Mouse (Mus musculus) layer of hippocampus, adult 11-12 months (tissue): ENCODE results near the gene Trpc4ap.
A peak's percentile ranks its signal among the peaks of the same experiment; 100 is the strongest.
"Not testable (repeated sequence)": the region's sequence is repeated elsewhere in the genome, so short reads cannot be mapped to it uniquely, and the experiment has no call there.

Experiments used
- DNase-seq: peaks from one replicate; pipeline ENCODE4 v3.0.0; 2022; ENCODE audit warnings: low spot score

The Trpc4ap gene

DNA sequence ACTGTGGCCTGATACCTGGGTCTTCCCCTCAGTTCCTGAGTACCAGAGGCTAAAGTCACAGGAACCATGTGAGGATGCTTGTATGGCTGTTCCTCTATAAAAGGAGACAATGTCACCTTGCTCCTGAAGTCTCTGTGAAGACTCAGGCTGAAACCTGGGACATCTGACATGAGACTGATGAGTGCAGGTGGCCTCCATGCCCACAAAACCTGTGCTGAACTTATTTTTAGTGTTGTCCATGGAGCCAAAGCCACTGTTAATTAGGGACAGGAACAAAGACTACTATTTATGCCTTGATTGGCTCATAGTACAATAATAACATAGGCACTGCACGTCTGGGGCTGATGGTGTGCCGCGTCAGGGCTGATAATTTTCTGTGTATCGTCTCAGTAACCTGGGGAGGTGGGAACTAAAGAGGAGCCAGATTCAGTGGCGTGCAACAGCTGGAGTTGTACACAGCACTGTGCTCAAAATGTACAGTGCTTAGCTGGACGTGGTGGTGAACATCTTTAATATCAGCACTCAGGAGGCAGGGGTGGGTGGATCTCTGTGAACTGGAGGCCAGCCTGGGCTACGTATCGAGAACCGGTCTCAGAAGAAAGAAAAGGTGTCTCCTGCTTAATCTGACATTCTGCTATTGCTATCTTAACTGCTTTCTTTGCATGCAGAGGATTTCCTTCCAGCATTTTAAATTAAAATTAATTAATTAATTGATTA lies 80.2 kb downstream of the Trpc4ap start:
- DNase-seq = no peak

DNA sequence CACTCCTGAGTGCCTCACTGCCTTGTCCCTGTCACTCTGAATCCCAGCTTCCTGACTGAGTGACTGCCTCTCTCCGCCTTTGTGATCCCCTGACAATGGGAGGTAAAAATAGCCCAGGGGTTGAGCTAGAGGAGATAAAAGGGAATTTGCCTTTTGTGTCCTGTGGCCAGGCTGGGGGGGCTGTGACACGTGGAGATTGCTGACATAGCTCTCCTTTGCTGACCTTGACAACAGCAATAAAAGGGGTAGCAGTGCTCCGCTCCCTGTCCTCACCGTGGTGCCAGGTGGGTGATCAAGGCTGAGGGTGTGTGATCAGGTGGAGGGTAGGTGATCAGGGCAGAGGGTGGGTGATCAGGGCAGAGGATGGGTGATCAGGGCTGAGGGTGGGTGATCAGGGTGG lies 81.2 kb downstream of the Trpc4ap start, which contains the start of gene Myh7b:
Myh7b (plus strand) TSS at position 235 of the 400 bp plus-strand sequence.
- no peak for DNase-seq

DNA sequence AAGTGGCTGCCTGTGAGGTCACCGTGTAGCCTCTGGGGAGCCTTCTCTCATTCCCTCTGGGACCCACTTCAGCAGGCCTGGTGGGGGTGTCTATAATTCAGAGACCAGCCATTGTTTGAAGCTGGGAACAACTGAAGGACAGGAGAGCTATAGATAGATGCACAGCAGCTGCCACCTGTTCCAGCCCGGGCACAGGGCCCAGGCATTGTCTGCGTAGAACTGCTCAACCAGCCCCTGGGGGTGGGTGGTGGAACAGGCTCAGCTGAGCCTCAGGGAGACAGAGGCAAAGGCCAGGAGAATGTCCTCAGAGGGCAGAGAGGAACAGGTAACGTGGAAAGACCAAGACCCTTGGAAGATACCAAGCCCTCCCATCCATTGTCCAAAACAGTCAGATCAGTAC lies 85.8 kb downstream of the Trpc4ap start:
- DNase-seq = peak; percentile 78

DNA sequence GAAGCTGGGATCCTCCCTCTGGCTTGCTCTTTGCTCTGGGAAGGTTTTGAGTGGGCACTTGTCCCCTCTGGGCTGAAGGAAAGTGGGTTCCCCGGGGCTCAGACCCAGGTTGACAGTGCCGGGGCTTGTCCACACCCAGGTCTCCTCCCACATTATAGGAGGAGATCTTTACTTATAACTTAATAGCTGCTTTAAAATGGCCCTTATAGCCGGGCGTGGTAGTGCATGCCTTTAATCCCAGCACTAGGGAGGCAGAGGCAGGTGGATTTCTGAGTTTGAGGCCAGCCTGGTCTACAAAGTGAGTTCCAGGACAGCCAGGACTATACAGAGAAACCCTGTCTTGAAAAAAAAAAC lies 87.0 kb downstream of the Trpc4ap start:
- not testable (repeated sequence) for DNase-seq

DNA sequence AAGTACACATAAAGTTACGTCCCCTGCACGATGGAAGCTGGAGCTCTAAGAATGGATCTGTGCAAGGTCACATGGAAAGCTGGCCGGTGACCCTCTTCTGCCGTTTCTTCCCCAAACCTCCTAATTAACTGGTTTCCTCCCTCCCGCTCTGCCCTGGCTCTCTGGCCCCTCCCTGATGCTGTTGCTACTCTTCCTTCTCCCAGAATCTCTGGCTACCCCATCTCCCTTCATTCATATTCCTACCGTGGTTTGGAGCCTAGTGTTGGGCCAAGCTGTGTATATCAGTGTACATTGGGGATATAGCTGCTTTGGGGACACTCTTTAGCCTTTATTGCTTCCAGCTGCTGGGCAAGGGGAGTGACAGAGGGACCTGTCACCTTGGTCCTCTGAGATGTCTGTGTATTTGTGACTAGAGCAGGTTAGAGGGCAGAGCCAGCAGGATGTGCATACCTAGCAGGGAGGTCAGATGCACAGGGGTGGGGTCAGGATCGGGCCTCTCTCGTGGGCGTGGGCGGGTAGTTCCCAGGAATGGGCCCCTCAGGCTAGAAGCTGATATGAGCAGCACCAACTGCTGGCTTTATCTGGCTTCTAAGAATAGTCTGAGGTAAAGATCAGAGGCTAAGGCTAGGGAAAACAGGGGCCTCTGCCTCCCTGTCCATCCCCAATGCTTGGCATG lies 87.5 kb downstream of the Trpc4ap start:
- DNase-seq = no peak

DNA sequence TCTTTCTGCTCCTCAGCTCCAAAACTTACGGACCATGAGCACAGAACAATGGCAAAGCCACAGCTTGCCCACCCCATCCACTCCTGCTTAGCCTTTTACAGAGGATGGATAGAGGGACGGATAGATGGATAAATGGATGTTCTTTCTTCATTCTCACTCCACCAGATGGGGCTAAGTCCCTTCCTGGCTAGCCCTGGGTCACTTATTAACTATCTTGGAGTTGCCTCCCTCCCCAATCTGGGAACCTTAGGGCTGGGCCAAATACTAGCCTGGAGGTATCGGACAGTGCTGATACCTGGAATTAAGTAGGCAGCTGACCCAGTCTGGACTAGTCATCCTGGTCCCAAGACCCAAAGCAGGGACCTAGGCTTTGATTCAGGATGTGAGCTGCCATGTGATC lies 88.5 kb downstream of the Trpc4ap start:
- DNase-seq = no peak

DNA sequence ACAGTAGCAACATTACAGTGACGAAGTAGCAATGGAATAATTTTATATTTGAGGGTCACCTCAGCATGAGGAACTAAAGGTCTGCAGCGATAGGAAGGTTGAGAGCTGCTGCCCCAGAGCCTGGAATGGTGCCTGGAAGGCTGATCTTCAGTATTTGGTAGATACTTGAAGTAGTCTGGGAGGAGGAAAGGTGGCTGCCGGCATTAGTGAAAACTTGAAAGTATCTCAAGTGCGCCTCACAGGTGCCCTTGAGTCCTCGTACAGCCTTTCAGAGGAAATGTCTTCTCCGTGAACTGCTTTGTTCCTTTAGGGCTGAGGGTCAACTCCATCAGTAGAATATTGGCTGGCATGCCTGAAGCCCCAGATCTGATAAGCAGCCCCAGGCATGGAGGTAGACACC lies 96.7 kb downstream of the Trpc4ap start:
- DNase-seq = no peak

DNA sequence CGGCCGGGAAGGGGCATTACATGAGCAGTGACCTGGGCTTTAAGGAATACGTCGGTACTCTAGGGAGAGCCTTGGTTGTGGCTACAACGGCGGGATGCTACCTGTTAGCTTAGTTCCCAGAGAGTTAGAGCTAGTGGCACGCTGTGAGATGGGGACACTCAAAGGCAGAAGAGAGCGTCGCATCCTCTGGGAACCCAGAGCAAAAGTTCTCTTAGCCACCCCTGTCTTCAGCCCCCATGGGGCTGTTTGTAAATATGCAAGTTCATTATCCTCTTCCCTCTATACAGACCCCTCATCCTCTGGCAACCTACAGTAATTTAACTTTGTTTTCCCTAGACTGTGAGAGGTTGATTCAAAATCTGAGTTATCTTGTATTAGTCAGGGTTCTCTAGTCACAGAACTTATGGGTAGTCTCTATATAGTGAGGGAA lies 99.3 kb downstream of the Trpc4ap start:
- no peak for DNase-seq

DNA sequence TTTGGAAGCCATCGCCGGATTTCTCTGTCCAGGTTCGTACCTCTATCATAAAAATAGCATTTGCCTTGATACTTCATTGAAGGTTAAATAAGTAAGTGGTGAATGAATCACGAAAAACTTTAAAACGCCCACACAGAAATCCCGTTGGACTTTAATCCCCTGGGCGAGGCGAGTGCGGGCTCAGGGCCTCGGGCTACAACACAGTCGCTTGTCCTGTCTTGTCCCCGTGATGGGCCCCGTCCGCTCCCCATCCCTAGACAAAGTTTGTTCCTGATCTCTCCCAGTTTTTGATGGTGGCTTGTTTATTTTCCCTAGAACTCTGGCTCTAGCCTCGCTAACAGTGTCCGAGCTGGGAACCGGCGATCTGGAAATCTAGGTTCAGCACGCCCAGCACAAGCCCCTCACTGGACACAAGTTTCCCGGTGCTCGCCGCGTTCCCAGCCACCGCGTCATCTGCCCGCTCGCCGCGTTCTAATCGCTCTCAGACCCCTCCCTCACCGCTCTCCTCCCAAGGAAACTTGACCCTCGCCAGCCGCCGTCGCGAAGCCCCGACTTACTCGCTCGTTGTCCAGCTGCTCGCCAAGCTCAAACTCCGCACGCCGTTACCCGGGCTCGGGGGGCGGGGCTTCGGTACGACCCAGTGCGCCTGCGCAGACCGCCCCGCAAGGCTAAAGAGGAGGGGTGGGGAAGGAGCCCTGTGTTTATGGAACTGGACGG lies 99.9 kb downstream of the Trpc4ap start, which contains the start of gene Gss:
Gss (minus strand) TSS at position 674 of the 717 bp plus-strand sequence.
- DNase-seq = peak; percentile 98

DNA sequence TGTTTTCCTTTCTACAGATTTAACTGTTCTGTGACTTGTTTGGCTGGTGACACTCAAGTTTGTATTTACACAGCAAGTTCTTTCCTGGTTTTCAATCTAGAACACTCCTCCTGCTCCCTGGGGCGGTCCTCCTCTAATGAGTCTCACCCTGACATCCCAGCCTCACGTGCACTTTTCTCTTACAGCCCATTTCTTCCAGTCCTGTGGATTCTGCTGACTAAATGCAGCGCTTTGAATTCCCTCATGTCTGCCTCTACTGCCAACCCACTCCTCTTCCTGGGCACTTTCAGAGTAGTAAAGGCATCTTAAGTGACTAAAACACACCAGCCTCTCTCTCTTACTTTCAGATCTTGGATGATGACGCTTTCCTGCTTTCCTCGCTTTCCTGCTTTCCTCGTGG lies 100.5 kb downstream of the Trpc4ap start:
- no peak for DNase-seq

DNA sequence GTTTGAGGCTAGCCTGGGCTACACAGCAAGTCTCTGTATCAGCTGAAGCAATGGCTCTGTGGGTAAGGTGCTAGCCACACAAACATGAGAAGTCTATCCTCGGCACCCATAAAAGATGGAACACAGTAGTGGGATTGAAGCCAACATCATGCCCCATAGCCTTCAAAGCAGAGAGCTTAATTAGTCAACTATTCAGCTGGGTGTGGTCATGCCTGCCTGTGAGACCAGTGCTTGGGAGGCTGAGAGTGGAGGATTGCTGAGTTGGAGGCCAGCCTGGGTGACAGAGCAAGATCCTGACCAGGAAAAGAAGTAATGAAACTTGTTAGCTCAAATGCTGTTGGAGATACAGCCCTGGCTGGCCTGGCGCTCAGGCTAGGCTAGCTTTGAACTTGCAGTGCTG lies 101.3 kb downstream of the Trpc4ap start:
- DNase-seq = no peak

DNA sequence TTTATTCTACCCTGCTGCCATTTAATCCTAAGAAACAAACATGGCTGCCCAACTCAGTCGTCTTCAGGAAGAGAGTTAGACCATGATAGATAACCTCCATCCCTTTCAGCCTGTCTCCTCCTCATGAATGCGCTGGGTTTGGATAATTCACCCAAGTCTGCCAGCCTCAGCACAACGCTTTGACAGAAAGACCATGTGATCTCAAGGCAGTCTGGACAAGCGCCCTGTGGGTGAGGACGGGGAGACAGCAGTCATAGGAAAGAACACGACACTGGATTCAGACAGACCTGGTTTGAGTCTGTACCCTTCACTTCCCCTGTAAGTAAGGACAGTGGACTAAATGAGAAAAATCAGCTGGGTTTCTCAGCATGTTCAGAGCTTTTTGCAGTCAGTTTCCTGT lies 102.7 kb downstream of the Trpc4ap start:
- no peak for DNase-seq

DNA sequence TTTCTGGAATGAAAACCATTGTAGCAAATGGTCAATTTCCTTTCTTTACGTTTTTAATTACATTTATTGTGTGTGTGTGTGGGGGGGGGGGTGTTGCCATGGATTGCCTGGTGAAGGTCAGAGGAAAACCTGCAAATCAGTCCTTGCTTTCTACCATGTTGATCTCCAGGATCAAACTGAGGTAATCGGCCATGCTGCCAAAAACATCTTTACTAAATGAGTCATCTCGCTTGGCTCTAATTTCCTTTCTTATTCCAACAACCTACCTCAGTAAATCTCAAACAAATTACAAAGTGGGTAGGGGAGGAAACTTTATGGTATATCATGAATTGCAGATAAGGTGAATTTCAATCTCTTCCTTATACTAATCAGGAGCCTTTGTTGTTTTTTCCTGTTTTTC lies 104.0 kb downstream of the Trpc4ap start:
- DNase-seq = no peak

DNA sequence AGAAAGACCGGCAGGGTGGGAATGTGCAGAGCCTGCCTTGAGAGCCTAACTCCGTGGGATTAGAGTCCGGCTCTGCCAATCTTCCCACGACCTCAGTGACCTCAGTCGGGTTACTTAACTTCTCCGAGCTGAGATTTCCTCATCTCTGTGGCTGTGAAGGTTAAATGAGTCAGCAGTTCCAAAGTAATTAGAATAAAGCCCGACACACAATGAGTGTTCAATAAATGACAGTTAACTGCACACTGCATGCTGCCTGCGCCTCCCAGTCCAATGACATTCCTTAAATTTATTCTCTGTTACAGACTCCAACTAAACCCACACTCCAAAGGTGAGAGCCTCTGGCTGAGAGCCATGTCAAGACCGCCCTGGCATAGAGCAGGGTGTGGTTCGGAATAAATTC lies 106.7 kb downstream of the Trpc4ap start:
- no peak for DNase-seq

DNA sequence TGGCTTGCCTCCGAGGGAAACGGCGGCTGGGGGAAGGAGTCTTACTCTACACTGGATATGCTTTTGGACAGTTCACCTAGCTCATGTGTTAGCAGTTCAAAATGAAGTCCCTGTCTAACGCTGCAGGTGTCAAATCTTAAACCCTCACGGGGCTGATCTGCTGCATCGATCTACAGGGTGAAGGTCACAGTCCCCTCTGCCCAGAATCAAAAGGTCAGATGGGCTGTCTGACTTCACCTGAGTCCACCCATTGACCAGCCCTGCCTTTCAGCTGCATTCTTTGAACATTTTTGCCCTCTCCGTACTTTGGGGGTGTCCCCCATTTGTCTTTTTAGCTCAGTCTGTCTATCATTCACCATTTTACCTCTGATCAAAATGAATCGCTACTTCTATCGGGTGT lies 107.1 kb downstream of the Trpc4ap start:
- no peak for DNase-seq
